Mouse (Mus musculus): ENCODE data around the gene Cul9. TPM values are rescaled to one million over a fixed set of nuclear protein-coding genes. Genes with fewer than 3 reads are reported as not detected.

Cul9 gene
- total and polyA plus RNA-seq, 2 experiments from 2014 or later, result 13.7 to 44.4 TPM

GRCm38 (mm10) chr17:46495486-46495885 is 50.7 kb downstream of the Cul9 start:
- no peak overlapping the region for H3K9ac ChIP-seq
- H3K27ac ChIP-seq (ENCODE audit: low read depth, low read length), result no peak overlapping the region
- no peak overlapping the region for H3K4me3 ChIP-seq (ENCODE audit: low read depth, low read length)
- no peak overlapping the region for H3K4me2 ChIP-seq (ENCODE audit: low read depth)
- H3K4me1 ChIP-seq (ENCODE audit: insufficient read depth), result no peaks in the 10 kb centered on the region; the same call in 1 of the 2 replicates
- H3K27me3 ChIP-seq (ENCODE audit: insufficient read depth, low read length), result 0 out of 2 replicates have a peak, but pooled peaks cover 3% of the 10 kb centered on the region
- H3K9me3 ChIP-seq (ENCODE audit: low read length), result no peaks in the 10 kb centered on the region
- no peak for TF ChIP-seq CTCF (IDR thresholded peaks at IDR 0.05; ENCODE audit: low read depth)
- DNase-seq (no peak), ATAC-seq (no peak)
- H3K36me3 ChIP-seq (ENCODE audit: insufficient read depth), result peaks cover 19% of the 10 kb centered on the region; the same call in 1 of the 2 replicates
- 71% methylated on average over 5 of the region's 5 CpGs for WGBS

- H3K27ac ChIP-seq (ENCODE audit: low read depth, low read length), result peak within 1 kb of the TSS; percentile 85
- peak within 1 kb of the TSS; percentile 75 for H3K4me3 ChIP-seq (ENCODE audit: low read depth, low read length)
- TF ChIP-seq CTCF (IDR thresholded peaks at IDR 0.05; ENCODE audit: low read depth), result no peak
- no peaks in the 10 kb centered on the region for H3K27me3 ChIP-seq (ENCODE audit: insufficient read depth, low read length)
- H3K9ac ChIP-seq, result peak within 1 kb of the TSS; percentile 84
- H3K4me1 ChIP-seq (ENCODE audit: insufficient read depth), result peaks cover 20% of the 10 kb centered on the region
- peak; percentile 91 for ATAC-seq
- DNase-seq, result peak; percentile 85
- H3K36me3 ChIP-seq (ENCODE audit: insufficient read depth), result no peaks in the 10 kb centered on the region; the same call in 1 of the 2 replicates
- WGBS, result under 1% methylated on average over 23 of the region's 49 CpGs
- no peaks in the 10 kb centered on the region for H3K9me3 ChIP-seq (ENCODE audit: low read length)
- peak within 1 kb of the TSS; percentile 79 for H3K4me2 ChIP-seq (ENCODE audit: low read depth)
These were observed 58.8 kb downstream of the Cul9 start, which contains the start of gene Ttbk1 for GRCm38 (mm10) chr17:46487431-46487830. Ttbk1 (minus strand) TSS chr17:46487675.

- H3K9me3 ChIP-seq (ENCODE audit: low read length), result no peaks in the 10 kb centered on the region
- DNase-seq, result peak; percentile 46
- peak overlapping the region; percentile 79 for H3K4me2 ChIP-seq (ENCODE audit: low read depth)
- H3K4me1 ChIP-seq (ENCODE audit: insufficient read depth), result peaks cover 20% of the 10 kb centered on the region
- no peak for TF ChIP-seq CTCF (IDR thresholded peaks at IDR 0.05; ENCODE audit: low read depth)
- 4% methylated on average over 13 of the region's 22 CpGs for WGBS
- peak overlapping the region; percentile 85 for H3K27ac ChIP-seq (ENCODE audit: low read depth, low read length)
- peak overlapping the region; percentile 84 for H3K9ac ChIP-seq
- ATAC-seq, result peak; percentile 56
- no peaks in the 10 kb centered on the region for H3K27me3 ChIP-seq (ENCODE audit: insufficient read depth, low read length)
- no peaks in the 10 kb centered on the region; the same call in 1 of the 2 replicates for H3K36me3 ChIP-seq (ENCODE audit: insufficient read depth)
- H3K4me3 ChIP-seq (ENCODE audit: low read depth, low read length), result peak overlapping the region; percentile 75
These were observed 59.2 kb downstream of the Cul9 start for GRCm38 (mm10) chr17:46486995-46487394.

GRCm38 (mm10) chr17:46484461-46484875 is 61.7 kb downstream of the Cul9 start:
- H3K4me2 ChIP-seq (ENCODE audit: low read depth), result peak overlapping the region; percentile 72
- peak overlapping the region; percentile 33; the same call in 1 of the 2 replicates for H3K9ac ChIP-seq
- peaks cover 16% of the 10 kb centered on the region for H3K36me3 ChIP-seq (ENCODE audit: insufficient read depth)
- TF ChIP-seq CTCF (IDR thresholded peaks at IDR 0.05; ENCODE audit: low read depth), result peak; percentile 49
- H3K9me3 ChIP-seq (ENCODE audit: low read length), result no peaks in the 10 kb centered on the region
- no peak for ATAC-seq
- WGBS, result 11% methylated on average over 6 of the region's 6 CpGs
- no peak for DNase-seq
- peaks cover 20% of the 10 kb centered on the region for H3K4me1 ChIP-seq (ENCODE audit: insufficient read depth)
- H3K27me3 ChIP-seq (ENCODE audit: insufficient read depth, low read length), result no peaks in the 10 kb centered on the region
- H3K27ac ChIP-seq (ENCODE audit: low read depth, low read length), result no peak overlapping the region
- no peak overlapping the region; the same call in 1 of the 2 replicates for H3K4me3 ChIP-seq (ENCODE audit: low read depth, low read length)

GRCm38 (mm10) chr17:46484021-46484431 is 62.2 kb downstream of the Cul9 start:
- H3K27me3 ChIP-seq (ENCODE audit: insufficient read depth, low read length), result no peaks in the 10 kb centered on the region
- ATAC-seq (no peak), DNase-seq (peak; percentile 21)
- H3K4me3 ChIP-seq (ENCODE audit: low read depth, low read length), result peak overlapping the region; percentile 33
- peaks cover 20% of the 10 kb centered on the region for H3K4me1 ChIP-seq (ENCODE audit: insufficient read depth)
- no peak overlapping the region for H3K27ac ChIP-seq (ENCODE audit: low read depth, low read length)
- no peaks in the 10 kb centered on the region for H3K9me3 ChIP-seq (ENCODE audit: low read length)
- peaks cover 19% of the 10 kb centered on the region for H3K36me3 ChIP-seq (ENCODE audit: insufficient read depth)
- 5% methylated on average over 13 of the region's 13 CpGs for WGBS
- peak overlapping the region; percentile 72 for H3K4me2 ChIP-seq (ENCODE audit: low read depth)
- no peak for TF ChIP-seq CTCF (IDR thresholded peaks at IDR 0.05; ENCODE audit: low read depth)
- peak overlapping the region; percentile 19 for H3K9ac ChIP-seq

- ATAC-seq (peak; percentile 61), DNase-seq (peak; percentile 63)
- no peaks in the 10 kb centered on the region for H3K27me3 ChIP-seq (ENCODE audit: insufficient read depth, low read length)
- H3K36me3 ChIP-seq (ENCODE audit: insufficient read depth), result peaks cover 23% of the 10 kb centered on the region
- H3K4me3 ChIP-seq (ENCODE audit: low read depth, low read length), result peak overlapping the region; percentile 33
- peaks cover 20% of the 10 kb centered on the region for H3K4me1 ChIP-seq (ENCODE audit: insufficient read depth)
- H3K9ac ChIP-seq, result peak overlapping the region; percentile 19
- no peaks in the 10 kb centered on the region for H3K9me3 ChIP-seq (ENCODE audit: low read length)
- H3K27ac ChIP-seq (ENCODE audit: low read depth, low read length), result no peak overlapping the region
- WGBS, result 2% methylated on average over 16 of the region's 16 CpGs
- peak overlapping the region; percentile 72 for H3K4me2 ChIP-seq (ENCODE audit: low read depth)
- TF ChIP-seq CTCF (IDR thresholded peaks at IDR 0.05; ENCODE audit: low read depth), result no peak
These were observed 62.6 kb downstream of the Cul9 start for GRCm38 (mm10) chr17:46483561-46484001.

- Histone ChIP-seq H3K4me2 (ENCODE audit: low read depth) (no peak overlapping the region), H3K27ac (ENCODE audit: low read depth, low read length) (no peak overlapping the region), H3K9ac (no peak overlapping the region), H3K4me1 (ENCODE audit: insufficient read depth) (no peaks in the 10 kb centered on the region), H3K4me3 (ENCODE audit: low read depth, low read length) (no peak overlapping the region), H3K27me3 (ENCODE audit: insufficient read depth, low read length) (no peaks in the 10 kb centered on the region), H3K9me3 (ENCODE audit: low read length) (no peaks in the 10 kb centered on the region), H3K36me3 (ENCODE audit: insufficient read depth) (peaks cover 79% of the 10 kb centered on the region)
- TF ChIP-seq CTCF (IDR thresholded peaks at IDR 0.05; ENCODE audit: low read depth), result no peak
- no peak for ATAC-seq
- 91% methylated on average over 15 of the region's 15 CpGs for WGBS
- no peak for DNase-seq
These were observed 68.9 kb downstream of the Cul9 start for GRCm38 (mm10) chr17:46477286-46477685.
